Mouse (Mus musculus): ENCODE results near the gene Rab6b. TPM values are rescaled to one million over a fixed set of nuclear protein-coding genes. Genes with fewer than 3 reads are reported as not detected.

The Rab6b gene
- total and polyA plus RNA-seq, 3 experiments = 0.04 to 0.19 TPM; not detected in 1

DNA sequence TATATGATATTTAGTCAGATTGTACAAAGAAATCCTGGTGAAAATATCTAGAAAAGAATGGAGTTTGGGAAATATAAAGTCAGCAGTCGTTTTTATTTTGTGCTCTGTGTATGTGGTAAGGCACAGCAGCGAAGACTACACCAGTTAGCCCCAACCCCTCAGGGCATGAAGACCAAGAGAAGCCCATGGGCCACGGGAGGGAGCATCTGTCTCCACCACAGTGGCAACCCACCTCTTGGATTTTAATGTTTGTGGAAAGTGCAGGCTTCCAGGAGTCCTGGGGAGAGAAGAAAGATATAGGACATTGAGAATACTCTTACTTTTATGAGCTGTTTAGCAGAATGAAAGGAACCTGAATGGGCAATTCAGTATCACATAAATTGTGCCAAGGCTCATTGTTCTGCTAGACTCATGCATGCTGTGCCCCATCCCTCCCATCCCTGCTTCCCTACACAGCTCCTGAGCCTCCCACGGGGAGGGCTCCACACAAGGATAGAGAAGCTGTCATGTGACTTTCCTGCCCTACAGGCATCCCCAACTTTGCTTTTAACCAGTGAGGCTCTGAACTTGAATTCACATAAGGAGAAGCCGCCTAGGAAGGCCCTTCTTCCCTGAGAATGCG is 97.3 kb downstream of the Rab6b start:
- Histone ChIP-seq H3K27ac (ENCODE audit: insufficient read depth, low read depth) (no peak overlapping the region), H3K27me3 (replicated peaks) (peaks cover 31% of the 10 kb centered on the region), H3K4me3 (replicated peaks in 1 of 3; ENCODE audit: low read depth in 2 of 3, low read length in 2 of 3, poor library complexity in 1 of 3) (no peak overlapping the region), H3K4me1 (ENCODE audit: control insufficient read depth in 1 of 2, insufficient read depth in 2 of 2) (peaks cover 6 to 17% of the 10 kb centered on the region in 2 experiments; a peak in 3 of 4 replicates), H3K9me3 (replicated peaks; ENCODE audit: low read length) (peaks cover 4% of the 10 kb centered on the region), H3K9ac (ENCODE audit: insufficient read depth, low read depth) (no peak overlapping the region), H3K79me2 (replicated peaks; ENCODE audit: control insufficient read depth, extremely low read depth, insufficient read depth, poor library complexity, severe bottlenecking) (no peaks in the 10 kb centered on the region), H3K4me2 (ENCODE audit: insufficient read depth, low read depth, poor library complexity, severe bottlenecking) (no peak overlapping the region), H3K36me3 (replicated peaks in 1 of 2; ENCODE audit: control insufficient read depth in 1 of 2, insufficient read depth in 1 of 2, low read length in 1 of 2) (no peaks in the 10 kb centered on the region)
- no peak for DNase-seq (ENCODE audit: extremely low read depth)
- no peak for TF ChIP-seq EP300 (IDR thresholded peaks at IDR 0.05; ENCODE audit: low read length)
- 0 out of 2 replicates have a peak, but pooled peaks have one; percentile 34 for TF ChIP-seq TBP (conservative IDR thresholded peaks at IDR 0.05; ENCODE audit: low read depth, low read length)
- no peak for TF ChIP-seq POLR2AphosphoS2 (IDR thresholded peaks at IDR 0.05; ENCODE audit: low read depth, low read length)
- no peak for TF ChIP-seq CHD2 (IDR thresholded peaks at IDR 0.05; ENCODE audit: low read length)
- in situ Hi-C loops (cut with MboI; ENCODE audit: low pct_ligation_motif_present, low pct_unique_long_range_greater_than_20kb, low sequenced_read_pairs) = no loop called here
- dilution Hi-C loops (cut with MboI; ENCODE audit: extremely low pct_ligation_motif_present, extremely low pct_unique_long_range_greater_than_20kb, low sequenced_read_pairs) = no loop called here

DNA sequence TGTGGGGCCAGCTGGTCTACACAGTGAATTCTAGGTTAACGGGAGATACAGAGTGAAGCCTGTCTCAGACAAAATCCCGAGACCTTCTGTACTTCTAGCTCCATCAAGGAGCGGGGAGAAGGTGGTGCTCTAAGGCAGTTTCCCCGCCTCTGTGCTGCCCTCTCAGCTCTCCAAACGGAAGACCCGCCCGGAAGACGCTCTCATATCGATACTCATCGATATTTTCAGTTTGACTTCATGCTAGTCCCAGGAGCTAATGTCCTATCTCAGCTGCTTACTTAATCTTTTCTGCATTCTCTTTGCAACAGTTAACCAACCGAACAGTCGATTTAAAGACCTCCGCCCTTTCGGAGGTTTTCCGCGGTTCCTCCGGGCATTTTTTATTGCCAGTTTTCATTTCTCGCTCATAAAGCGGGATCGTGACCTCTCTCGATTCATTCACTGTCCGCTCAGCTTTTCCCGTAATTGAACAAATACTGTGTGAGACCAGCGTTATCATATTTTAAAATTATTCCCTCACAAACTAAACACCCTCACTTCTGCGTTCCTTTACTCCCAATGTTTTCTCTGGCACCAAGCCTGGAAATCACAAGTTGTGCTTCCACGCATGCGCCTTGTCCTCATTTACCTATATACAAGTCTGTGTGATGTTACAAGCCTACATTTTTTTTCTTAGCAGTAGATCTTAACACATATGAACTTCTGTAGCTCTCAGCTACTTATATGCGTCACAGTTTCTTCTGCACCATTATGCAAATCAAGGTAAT is 101.2 kb downstream of the Rab6b start:
- Histone ChIP-seq H3K4me2 (ENCODE audit: insufficient read depth, low read depth, poor library complexity, severe bottlenecking) (peak overlapping the region; percentile 99), H3K27me3 (replicated peaks) (peaks cover 59% of the 10 kb centered on the region), H3K4me1 (ENCODE audit: control insufficient read depth in 1 of 2, insufficient read depth in 2 of 2) (peaks cover 8 to 21% of the 10 kb centered on the region in 2 experiments; a peak in 3 of 4 replicates), H3K4me3 (replicated peaks in 1 of 3; ENCODE audit: low read depth in 2 of 3, low read length in 2 of 3, poor library complexity in 1 of 3) (peak overlapping the region; percentile 12 to 32 (median 28)), H3K27ac (ENCODE audit: insufficient read depth, low read depth) (no peak overlapping the region), H3K79me2 (replicated peaks; ENCODE audit: control insufficient read depth, extremely low read depth, insufficient read depth, poor library complexity, severe bottlenecking) (no peaks in the 10 kb centered on the region), H3K9me3 (replicated peaks; ENCODE audit: low read length) (no peaks in the 10 kb centered on the region), H3K36me3 (replicated peaks in 1 of 2; ENCODE audit: control insufficient read depth in 1 of 2, insufficient read depth in 1 of 2, low read length in 1 of 2) (no peaks in the 10 kb centered on the region), H3K9ac (ENCODE audit: insufficient read depth, low read depth) (0 out of 2 replicates have a peak overlapping the region, but pooled peaks have one; percentile 36)
- dilution Hi-C loops (cut with MboI; ENCODE audit: extremely low pct_ligation_motif_present, extremely low pct_unique_long_range_greater_than_20kb, low sequenced_read_pairs) = no loop called here
- DNase-seq (ENCODE audit: extremely low read depth) = peak; percentile 61
- in situ Hi-C loops (cut with MboI; ENCODE audit: low pct_ligation_motif_present, low pct_unique_long_range_greater_than_20kb, low sequenced_read_pairs) = no loop called here
- peak; percentile 41; the same call in 1 of the 2 replicates for TF ChIP-seq NRF1 (IDR thresholded peaks at IDR 0.05; ENCODE audit: low read depth, low read length)
- TF ChIP-seq ZNF384 (IDR thresholded peaks at IDR 0.05; ENCODE audit: low read depth, low read length) = no peak
- 0 out of 2 replicates have a peak, but pooled peaks have one; percentile 34 for TF ChIP-seq SIN3A (IDR thresholded peaks at IDR 0.05; ENCODE audit: low read length)
- TF ChIP-seq E2F4 (IDR thresholded peaks at IDR 0.05; ENCODE audit: insufficient replicate concordance, low read depth, low read length) = peak; percentile 69; the same call in 1 of the 2 replicates
- TF ChIP-seq GABPA (IDR thresholded peaks at IDR 0.05; ENCODE audit: insufficient replicate concordance, low read depth, low read length) = no peak
- TF ChIP-seq USF1 (IDR thresholded peaks at IDR 0.05; ENCODE audit: low read depth, low read length) = no peak
- peak; percentile 59; the same call in 1 of the 2 replicates for TF ChIP-seq ETS1 (conservative IDR thresholded peaks at IDR 0.05; ENCODE audit: low read depth, low read length)
- peak; percentile 58; the same call in 1 of the 2 replicates for TF ChIP-seq TBP (conservative IDR thresholded peaks at IDR 0.05; ENCODE audit: low read depth, low read length)
- no peak for TF ChIP-seq NELFE (IDR thresholded peaks at IDR 0.05; ENCODE audit: low read depth, low read length)
- peak; percentile 91 for TF ChIP-seq RCOR1 (conservative IDR thresholded peaks at IDR 0.05; ENCODE audit: low read depth, low read length)
- TF ChIP-seq MAFK (IDR thresholded peaks at IDR 0.05; ENCODE audit: insufficient replicate concordance, low read length) = peak; percentile 60
- TF ChIP-seq HCFC1 (IDR thresholded peaks at IDR 0.05; ENCODE audit: low read depth, low read length) = peak; percentile 39; the same call in 1 of the 2 replicates
- peak; percentile 50; the same call in 1 of the 2 replicates for TF ChIP-seq MAZ (IDR thresholded peaks at IDR 0.05; ENCODE audit: low read depth, low read length)
- TF ChIP-seq TCF12 (IDR thresholded peaks at IDR 0.05; ENCODE audit: low read depth, low read length) = peak; percentile 73
- TF ChIP-seq EP300 (IDR thresholded peaks at IDR 0.05; ENCODE audit: low read length) = peak; percentile 94
- TF ChIP-seq SMC3 (IDR thresholded peaks at IDR 0.05; ENCODE audit: low read depth, low read length) = no peak
- TF ChIP-seq CHD2 (IDR thresholded peaks at IDR 0.05; ENCODE audit: low read length) = peak; percentile 56; the same call in 1 of the 2 replicates
- TF ChIP-seq IRF4 (IDR thresholded peaks at IDR 0.05; ENCODE audit: low read depth, low read length) = peak; percentile 99
- peak; percentile 64 for TF ChIP-seq BHLHE40 (IDR thresholded peaks at IDR 0.05; ENCODE audit: low read depth, low read length)
- TF ChIP-seq ZMIZ1 (IDR thresholded peaks at IDR 0.05; ENCODE audit: low read depth, low read length) = no peak
- peak; percentile 98 for TF ChIP-seq JUND (conservative IDR thresholded peaks at IDR 0.05; ENCODE audit: low read depth, low read length)
- TF ChIP-seq MYC (IDR thresholded peaks at IDR 0.05; ENCODE audit: low read depth, low read length) = peak; percentile 41; the same call in 1 of the 2 replicates
- no peak for TF ChIP-seq POLR2A (IDR thresholded peaks at IDR 0.05; ENCODE audit: low read depth, low read length)
- peak; percentile 61; the same call in 1 of the 2 replicates for TF ChIP-seq ELF1 (IDR thresholded peaks at IDR 0.05; ENCODE audit: low read depth, low read length)
- peak; percentile 94 for TF ChIP-seq JUN (IDR thresholded peaks at IDR 0.05; ENCODE audit: insufficient read depth, low read depth, low read length)
- no peak for TF ChIP-seq CHD1 (IDR thresholded peaks at IDR 0.05; ENCODE audit: low read depth, low read length)
- peak; percentile 64 for TF ChIP-seq MEF2A (IDR thresholded peaks at IDR 0.05; ENCODE audit: borderline replicate concordance, low read depth, low read length)

All from CH12.LX (cell line).